Mouse (Mus musculus): ENCODE measurements around the gene Tmem246.

DNA sequence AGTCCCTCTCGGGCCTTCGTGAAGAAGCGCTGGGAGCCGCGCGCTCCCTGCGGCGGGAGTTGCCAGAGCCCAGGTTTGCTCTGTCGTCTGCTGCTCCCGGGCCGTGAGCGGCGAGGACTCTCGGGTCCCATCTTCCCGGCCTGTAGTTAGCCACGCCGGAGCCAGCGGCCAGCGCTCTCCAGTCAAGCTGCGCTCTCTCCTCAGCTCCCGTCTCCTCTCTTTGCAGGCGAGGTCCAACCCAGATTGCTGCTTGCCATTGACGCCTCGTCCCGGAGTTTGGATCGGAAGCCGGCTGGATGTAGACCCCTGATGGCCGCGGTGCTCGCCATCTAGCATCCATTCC, 34.4 kb upstream of the Tmem246 start:
- TF ChIP-seq CTCF (IDR thresholded peaks at IDR 0.05; ENCODE audit: borderline replicate concordance, insufficient read depth, low read depth, low read length) (no peak), POLR2A (IDR thresholded peaks at IDR 0.05; ENCODE audit: borderline replicate concordance, insufficient read depth, low read length) (0 out of 2 replicates have a peak, but pooled peaks have one; percentile 65)
